Mouse (Mus musculus) testis, adult 2 months (tissue): ENCODE measurements around the gene Dlg5.

Experiments
- CTCF ChIP-seq: fragments of 200-500 bp; IDR thresholded peaks from 2 replicates; pipeline ENCODE4 v1.5.1; 2012; ENCODE audit warnings: low read depth, mild to moderate bottlenecking, inconsistent platforms, low read length, moderate library complexity; ENCODE audit not compliant: control insufficient read depth, insufficient read depth, insufficient replicate concordance
- POLR2A ChIP-seq: fragments of 200-500 bp; IDR thresholded peaks from 2 replicates; pipeline ENCODE4 v1.6.1; 2012; ENCODE audit warnings: low read depth, mild to moderate bottlenecking, inconsistent platforms, low read length, moderate library complexity; ENCODE audit not compliant: control insufficient read depth

DNA sequence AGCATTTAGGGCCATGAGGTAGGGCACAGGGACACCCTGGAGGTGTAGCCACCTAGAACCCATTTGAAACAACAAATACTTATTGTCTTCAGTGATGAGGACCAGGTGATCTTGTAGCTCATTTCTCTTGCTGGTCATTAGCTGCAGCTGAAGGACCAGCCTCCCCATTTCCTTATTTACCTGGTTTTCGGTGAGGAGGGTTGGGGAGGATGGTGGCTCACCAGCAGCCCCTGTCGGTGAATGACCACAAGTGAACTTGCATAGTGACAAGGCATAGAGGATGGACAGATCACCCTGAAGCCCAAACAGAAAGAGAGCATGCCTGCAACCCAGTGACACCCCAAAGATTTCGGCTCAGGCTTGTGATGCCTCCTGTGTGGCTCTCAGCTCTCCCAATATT is 36.6 kb upstream of the Dlg5 start:
- TF ChIP-seq POLR2A (no peak), CTCF (no peak)
